ENCODE assay signal across 12 mouse cellular contexts in the genomic region with DNA sequence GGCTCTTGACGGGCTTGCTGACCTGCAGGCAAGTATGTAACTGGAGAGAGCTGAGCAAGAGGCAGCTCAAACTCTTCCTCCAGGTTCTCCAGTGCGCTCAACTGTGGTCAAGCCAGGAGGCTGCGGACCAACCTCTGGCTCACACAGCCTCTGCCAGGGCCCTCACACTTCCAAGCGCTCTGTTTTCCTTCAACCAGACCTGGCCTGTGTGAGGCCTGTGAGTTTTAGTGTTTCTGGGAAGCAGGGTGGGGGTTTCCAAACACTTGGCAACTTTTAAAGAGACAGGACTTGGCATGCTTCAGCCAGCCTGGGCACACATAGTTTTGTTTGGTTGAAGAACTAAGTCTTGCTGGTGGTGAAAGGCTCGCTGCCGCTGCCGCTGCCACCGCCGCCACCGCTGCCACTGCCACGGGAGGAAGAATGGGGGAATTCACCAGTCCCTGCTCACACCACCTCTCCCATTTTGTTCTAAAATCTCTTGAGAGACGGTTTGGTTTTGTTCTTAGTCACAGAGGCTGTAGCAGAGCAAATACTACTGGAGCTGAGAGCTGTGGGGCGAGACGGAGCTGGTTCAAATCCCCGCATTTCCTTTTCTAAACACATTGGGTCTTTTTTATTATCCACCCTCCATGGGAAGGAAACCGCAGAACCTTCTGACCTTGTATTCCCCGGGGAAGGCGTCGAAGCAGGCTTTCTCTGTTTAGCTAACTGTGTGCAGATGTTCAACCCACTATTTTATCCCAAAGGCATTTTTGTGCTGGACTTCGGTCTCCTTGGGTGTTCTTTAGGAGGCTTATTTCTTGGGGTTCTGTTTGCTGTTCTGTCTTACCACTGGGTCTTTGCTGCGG. TPM values are rescaled to one million over a fixed set of nuclear protein-coding genes. Genes with fewer than 3 reads are reported as not detected.
DNase-seq lines count a peak whose midpoint lies in the region; ATAC-seq lines count a peak whose summit lies in the region.
"Had no signal": no experiment of that assay in that cellular context is flagged by ENCODE, and none has a peak within 500 bp of the region (broad histone marks: within the 10 kb centered on the region; RNA-seq: fewer than 3 reads in every experiment).

No protein-coding gene starts in this region.

- H3K9ac ChIP-seq in stomach, embryonic 16.5 days (ENCODE audit: low read length) = 0 out of 2 replicates have a peak overlapping the region, but pooled peaks have one; percentile 7
- H3K9ac ChIP-seq: neural tube, embryonic 12.5 days had no signal

- WGBS in stomach, embryonic 16.5 days = 79% methylated on average over 21 of the region's 21 CpGs

- no peaks in the 10 kb centered on the region; the same call in 1 of the 2 replicates for H3K9me3 ChIP-seq in stomach, embryonic 16.5 days (replicated peaks; ENCODE audit: control insufficient read depth, low read length)

- no peaks in the 10 kb centered on the region for H3K27me3 ChIP-seq in stomach, embryonic 16.5 days (ENCODE audit: control insufficient read depth, insufficient read depth, low read length)
- H3K27me3 ChIP-seq: neural tube, embryonic 12.5 days had no signal

- intact Hi-C loops in left cerebral cortex, postnatal 4 days (cut with DNase I) = loop anchor here (5.0 kb wide), 1 partner anchor 103 kb away; no protein-coding TSS in a partner anchor

- H3K36me3 ChIP-seq in stomach, embryonic 16.5 days (ENCODE audit: control insufficient read depth, insufficient read depth, low read length) = no peaks in the 10 kb centered on the region
- H3K36me3 ChIP-seq: neural tube, embryonic 12.5 days had no signal

- peak; percentile 3 for DNase-seq in cerebellum, adult 9-10 months
- DNase-seq in cerebellum, adult 11 months = no peak
- peak; percentile 15 for DNase-seq in layer of hippocampus, adult 11-12 months (ENCODE audit: low spot score)
- DNase-seq in layer of hippocampus, adult 9-10 months (ENCODE audit: low spot score) = no peak
- peak; percentile 8 for DNase-seq in left cerebral cortex, postnatal 4 days
- no peak for DNase-seq in urinary bladder, postnatal 10 days (ENCODE audit: low spot score)
- DNase-seq in cerebellum, postnatal 14 days = no peak

- no peaks in the 10 kb centered on the region for H3K4me1 ChIP-seq in stomach, embryonic 16.5 days (ENCODE audit: control insufficient read depth, insufficient read depth, low read length)
- H3K4me1 ChIP-seq: neural tube, embryonic 12.5 days had no signal

- no peak overlapping the region for H3K27ac ChIP-seq in stomach, embryonic 16.5 days (ENCODE audit: low read length)
- H3K27ac ChIP-seq: neural tube, embryonic 12.5 days had no signal

- ATAC-seq in stomach, embryonic 16.5 days (ENCODE audit: insufficient read depth, low FRiP score) = no peak

- H3K4me2 ChIP-seq in stomach, embryonic 16.5 days (ENCODE audit: low read depth, low read length) = no peak overlapping the region
- H3K4me2 ChIP-seq: neural tube, embryonic 12.5 days had no signal

- no peak overlapping the region for H3K4me3 ChIP-seq in stomach, embryonic 16.5 days (replicated peaks; ENCODE audit: low read length)
- H3K4me3 ChIP-seq: neural tube, embryonic 12.5 days had no signal

RNA-seq across cellular contexts. Expression of a gene that starts 11.0 kb away (rescaled TPM):
- total RNA-seq in left cerebral cortex, postnatal 4 days (2021) = not detected
- polyA plus RNA-seq in stomach, embryonic 16.5 days (2015; fragmentation: Nextera tagmentation; extraction: Ambion mirVana) = not detected in 2 replicates
- total RNA-seq: left cerebral cortex, postnatal 36 days had no signal
- polyA plus RNA-seq: C2C12; gonadal fat pad, adult 2 months; neural tube, embryonic 12.5 days had no signal

RNA-seq across cellular contexts. Expression of a gene that starts 30.0 kb away (rescaled TPM):
- under 1 TPM; 0.34 to 0.38 TPM for total RNA-seq in left cerebral cortex, postnatal 4 days (2021)
- 0.05 and 0.06 TPM in 2 replicates for polyA plus RNA-seq in stomach, embryonic 16.5 days (2015; fragmentation: Nextera tagmentation; extraction: Ambion mirVana)
- polyA plus RNA-seq: neural tube, embryonic 12.5 days had no signal

RNA-seq across cellular contexts. Expression of a gene that starts 32.8 kb away (rescaled TPM):
- under 1 TPM; 0.64 to 0.70 TPM for total RNA-seq in left cerebral cortex, postnatal 4 days (2021)
- polyA plus RNA-seq in stomach, embryonic 16.5 days (2015; fragmentation: Nextera tagmentation; extraction: Ambion mirVana) = 1.6 and 2.2 TPM in 2 replicates

RNA-seq across cellular contexts. Expression of a gene that starts 49.7 kb away (rescaled TPM):
- total RNA-seq in left cerebral cortex, postnatal 4 days (2021) = not detected
- not detected in 2 replicates for polyA plus RNA-seq in stomach, embryonic 16.5 days (2015; fragmentation: Nextera tagmentation; extraction: Ambion mirVana)
- total RNA-seq: left cerebral cortex, postnatal 36 days had no signal
- polyA plus RNA-seq: C2C12; gonadal fat pad, adult 2 months; neural tube, embryonic 12.5 days had no signal

RNA-seq across cellular contexts. Expression of a gene that starts 59.2 kb away (rescaled TPM):
- not detected for total RNA-seq in left cerebral cortex, postnatal 4 days (2021)
- polyA plus RNA-seq in stomach, embryonic 16.5 days (2015; fragmentation: Nextera tagmentation; extraction: Ambion mirVana) = not detected in 2 replicates
- total RNA-seq: left cerebral cortex, postnatal 36 days had no signal
- polyA plus RNA-seq: C2C12; gonadal fat pad, adult 2 months; neural tube, embryonic 12.5 days had no signal

Comparison
In these comparisons a context has a peak if more than half of its experiments do, and no peak if none do; other contexts are left out.
1. DNase-seq: peak in cerebellum, adult 9-10 months (single experiment), layer of hippocampus, adult 11-12 months (single experiment) and left cerebral cortex, postnatal 4 days (single experiment); none in cerebellum, adult 11 months (single experiment), layer of hippocampus, adult 9-10 months (single experiment), urinary bladder, postnatal 10 days (single experiment) and cerebellum, postnatal 14 days (0 of 2).